Mouse (Mus musculus) testis, adult 2 months (tissue): Measurements from ENCODE around the gene Fcgrt.

Experiments
- CTCF ChIP-seq: fragments of 200-500 bp; IDR thresholded peaks from 2 replicates; pipeline ENCODE4 v1.5.1; 2012; ENCODE audit warnings: low read depth, mild to moderate bottlenecking, inconsistent platforms, low read length, moderate library complexity; ENCODE audit not compliant: control insufficient read depth, insufficient read depth, insufficient replicate concordance
- POLR2A ChIP-seq: fragments of 200-500 bp; IDR thresholded peaks from 2 replicates; pipeline ENCODE4 v1.6.1; 2012; ENCODE audit warnings: low read depth, mild to moderate bottlenecking, inconsistent platforms, low read length, moderate library complexity; ENCODE audit not compliant: control insufficient read depth

DNA sequence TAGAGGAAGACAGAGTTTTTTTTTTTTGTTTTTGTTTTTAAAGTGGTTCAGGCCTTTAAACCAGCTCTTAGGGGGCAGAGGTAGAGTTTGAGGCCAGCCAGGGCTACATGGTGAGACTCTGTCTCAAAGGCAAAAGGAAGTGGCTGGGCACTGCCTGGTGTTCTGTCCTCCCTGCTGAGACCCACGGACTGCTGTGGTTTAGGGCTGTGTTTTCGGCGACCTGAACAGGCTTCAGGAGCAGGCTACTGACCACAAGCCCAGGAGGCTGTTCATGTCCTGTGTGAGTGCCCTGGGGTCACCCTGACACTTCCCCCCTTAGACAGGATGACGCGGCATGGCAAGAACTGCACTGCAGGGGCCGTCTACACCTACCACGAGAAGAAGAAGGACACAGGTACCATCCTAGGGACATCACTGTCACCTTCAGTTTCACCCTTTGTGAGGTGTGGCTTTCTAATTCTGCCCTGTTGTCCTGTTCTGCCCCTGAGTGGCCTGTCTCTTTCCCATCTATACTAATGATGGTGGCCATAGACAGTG is 30.4 kb downstream of the Fcgrt start:
- TF ChIP-seq POLR2A, result no peak
- no peak for TF ChIP-seq CTCF
